Mouse (Mus musculus) bone marrow macrophage, adult 2 months (primary cell): ENCODE data around the gene Fem1b.

Experiments used
- CTCF ChIP-seq: IDR thresholded peaks from 2 replicates; pipeline ENCODE4 v1.5.1; 2012; ENCODE audit warnings: low read depth, mild to moderate bottlenecking, low read length, moderate library complexity
- POLR2A ChIP-seq: IDR thresholded peaks from 2 replicates; pipeline ENCODE4 v1.6.1; 2012; ENCODE audit warnings: mild to moderate bottlenecking, low read depth, low read length, borderline replicate concordance

DNA sequence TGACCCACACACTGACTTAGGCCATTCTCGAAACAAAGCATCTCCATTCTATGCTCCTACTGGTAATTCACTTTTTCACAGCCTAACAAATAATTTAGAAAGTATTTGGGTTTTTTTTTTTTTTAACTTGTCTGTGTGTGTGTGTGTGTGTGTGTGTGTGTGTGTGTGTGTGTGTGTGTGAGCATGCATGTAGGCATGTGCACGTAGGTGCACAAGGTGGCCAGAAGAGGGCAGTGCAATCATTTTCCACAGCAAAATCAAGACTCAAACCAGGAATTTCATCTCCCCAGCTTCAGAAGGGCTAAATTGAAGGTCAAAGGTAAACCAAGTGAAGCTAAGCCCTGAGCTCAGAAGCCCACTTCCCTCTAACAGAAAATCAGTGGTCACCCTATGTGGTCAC, 27.5 kb downstream of the Fem1b start:
- no peak for TF ChIP-seq POLR2A
- no peak for TF ChIP-seq CTCF
